Mouse (Mus musculus): ENCODE measurements at regions not wholly inside any gene's neighbourhood (a gene's known extent, or its start where the extent isn't known, plus 50 kb on each side); places are given as distances from the start of the nearest gene placed in this dataset.

DNA sequence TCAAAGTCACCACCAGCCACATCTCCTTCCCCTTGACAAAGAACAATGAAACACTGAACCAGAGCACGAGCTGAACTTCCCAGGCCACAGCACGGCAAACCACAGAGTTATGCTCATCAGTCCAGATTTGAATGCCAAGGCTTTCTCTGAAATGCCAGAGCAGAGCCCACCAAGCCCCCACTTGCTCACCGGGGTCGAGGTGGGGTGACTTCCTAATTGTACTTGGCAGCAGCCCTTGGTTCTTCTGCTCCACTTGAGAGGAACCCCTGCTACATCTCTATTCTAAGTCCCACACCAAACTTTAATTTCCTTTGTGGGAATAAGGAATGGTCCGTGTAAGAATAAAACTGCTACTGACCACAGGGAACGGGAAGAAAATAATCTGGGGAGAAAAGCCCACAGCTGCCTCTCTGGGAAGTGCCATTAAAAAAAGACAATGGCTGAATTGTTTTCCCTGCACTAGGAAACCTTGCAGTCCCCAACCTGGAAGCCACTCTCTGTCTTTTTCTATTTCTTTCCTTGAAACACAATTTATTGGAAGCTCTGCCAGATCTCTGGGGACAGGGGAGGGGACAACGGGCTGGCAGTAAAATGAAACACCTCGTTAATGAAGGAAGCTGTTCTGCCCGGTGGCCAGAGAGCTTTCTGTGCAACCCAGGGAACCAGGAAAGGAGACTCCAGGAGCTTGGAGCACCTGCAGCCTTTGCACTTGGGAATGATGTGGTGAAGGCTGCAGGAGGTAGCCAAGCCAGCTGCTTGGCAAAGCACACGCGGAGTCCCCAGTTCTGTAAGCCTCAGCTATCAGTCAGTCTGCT is 215.6 kb upstream of the Usp24 start:
- TF ChIP-seq CTCF (IDR thresholded peaks at IDR 0.05 in 2 of 3, conservative IDR thresholded peaks at IDR 0.05 in 1 of 3; ENCODE audit: control insufficient read depth in 1 of 3, insufficient read depth in 1 of 3, low read depth in 2 of 3, low read length in 3 of 3, poor library complexity in 1 of 3, severe bottlenecking in 1 of 3) (no peak), MEF2A (IDR thresholded peaks at IDR 0.05; ENCODE audit: extremely low read depth, insufficient replicate concordance, low read depth, low read length, poor library complexity, severe bottlenecking) (no peak), HCFC1 (IDR thresholded peaks at IDR 0.05; ENCODE audit: low read depth, low read length) (no peak), TCF12 (IDR thresholded peaks at IDR 0.05; ENCODE audit: low read depth, low read length) (no peak)
